Mouse (Mus musculus): ENCODE measurements around the gene Pou2f3. TPM values are rescaled to one million over a fixed set of nuclear protein-coding genes. Genes with fewer than 3 reads are reported as not detected.
A peak's percentile ranks its signal among the peaks of the same experiment; 100 is the strongest.

Gene Pou2f3
- total RNA-seq, 2 experiments from 2014 or later = not detected

GRCm38 (mm10) chr9:43097801-43098557 lies 112.2 kb downstream of the Pou2f3 start:
- DNase-seq = no peak
- intact Hi-C loops (cut with DNase I) = loop anchor here (5.0 kb wide), 1 partner anchor 51 kb away; no protein-coding TSS in a partner anchor

GRCm38 (mm10) chr9:43096337-43096736 lies 113.8 kb downstream of the Pou2f3 start:
- DNase-seq = no peak
- intact Hi-C loops (cut with DNase I) = loop anchor here (5.0 kb wide), 1 partner anchor 49 kb away; no protein-coding TSS in a partner anchor

GRCm38 (mm10) chr9:43094828-43095227 lies 115.3 kb downstream of the Pou2f3 start:
- intact Hi-C loops (cut with DNase I) = loop anchor here (5.0 kb wide), 1 partner anchor 48 kb away; no protein-coding TSS in a partner anchor
- no peak for DNase-seq

- intact Hi-C loops (cut with DNase I) = no loop called here
- peak in 1 of 2 experiments; percentile 30 for DNase-seq
These were observed 116.4 kb downstream of the Pou2f3 start for GRCm38 (mm10) chr9:43093803-43094202.

- DNase-seq = no peak
- intact Hi-C loops (cut with DNase I) = no loop called here
These were observed 124.4 kb downstream of the Pou2f3 start for GRCm38 (mm10) chr9:43085686-43086285.

- intact Hi-C loops (cut with DNase I) = no loop called here
- DNase-seq = no peak
These were observed 125.4 kb downstream of the Pou2f3 start for GRCm38 (mm10) chr9:43084496-43085362.

GRCm38 (mm10) chr9:43083441-43084055 lies 126.6 kb downstream of the Pou2f3 start:
- intact Hi-C loops (cut with DNase I) = no loop called here
- DNase-seq = no peak

GRCm38 (mm10) chr9:43078711-43079110 lies 131.5 kb downstream of the Pou2f3 start:
- intact Hi-C loops (cut with DNase I) = no loop called here
- no peak for DNase-seq

GRCm38 (mm10) chr9:43076163-43076562 lies 134.0 kb downstream of the Pou2f3 start:
- DNase-seq = no peak
- intact Hi-C loops (cut with DNase I) = no loop called here

GRCm38 (mm10) chr9:43074611-43075010 lies 135.6 kb downstream of the Pou2f3 start:
- no peak for DNase-seq
- intact Hi-C loops (cut with DNase I) = no loop called here

Other genes with a start within 250 kb of the Pou2f3 start
- gene Arhgef12, start 103.1 kb downstream of the Pou2f3 start, total RNA-seq (2021) = 100 to 1,000 TPM; 154 to 163 TPM
- gene Tmem136, start 93.8 kb downstream of the Pou2f3 start, total RNA-seq (2021) = 1 to 10 TPM; 7.2 to 7.5 TPM
- 10 to 100 TPM; 13.0 to 14.9 TPM for gene Oaf, start 29.5 kb upstream of the Pou2f3 start, total RNA-seq (2021)
- gene Trim29, start 100.5 kb upstream of the Pou2f3 start, total RNA-seq (2021) = under 1 TPM; 0.17 to 0.34 TPM

All from heart, postnatal 14 days (tissue).